8 mouse cellular contexts compared by ENCODE assay signal in genomic region chr4:114406355-114407101, GRCm38 (mm10). TPM values are rescaled to one million over a fixed set of nuclear protein-coding genes. Genes with fewer than 3 reads are reported as not detected.
DNase-seq lines count a peak whose midpoint lies in the region; ATAC-seq and TF ChIP-seq lines count a peak whose summit lies in the region.

Trabd2b (plus strand) TSS chr4:114406724.

- no peaks in the 10 kb centered on the region; the same call in 1 of the 2 replicates for H3K4me1 ChIP-seq in spleen, adult 2 months (ENCODE audit: control insufficient read depth, insufficient read depth, insufficient read length)
- peaks cover 34% of the 10 kb centered on the region for H3K4me1 ChIP-seq in neural tube, embryonic 13.5 days (replicated peaks)

- DNase-seq in spleen, adult 2 months (ENCODE audit: low read depth in 1 of 2, low spot score in 2 of 2) = no peak
- no peak for DNase-seq in spleen, adult 12 weeks (ENCODE audit: low spot score)
- DNase-seq in embryo, embryonic 9.5 days (ENCODE audit: extremely low spot score) = peak; percentile 62
- peak; percentile 45 to 48 for DNase-seq in heart, postnatal 14 days
- peak; percentile 44 to 66 for DNase-seq in kidney, postnatal 4 days
- no peak for DNase-seq in frontal cortex, postnatal 36 days (ENCODE audit: low spot score in 2 of 2)
- no peak for DNase-seq in frontal cortex, postnatal 14 days (ENCODE audit: low spot score in 2 of 2)

- no peak for TF ChIP-seq CTCF in spleen, adult 2 months (IDR thresholded peaks at IDR 0.05; ENCODE audit: extremely low read depth, insufficient read depth, insufficient read length, insufficient replicate concordance)

- H3K27me3 ChIP-seq in spleen, adult 2 months (ENCODE audit: control insufficient read depth, insufficient read depth, low read length) = peaks cover 11% of the 10 kb centered on the region
- peaks cover 43% of the 10 kb centered on the region for H3K27me3 ChIP-seq in neural tube, embryonic 13.5 days

- H3K27ac ChIP-seq in spleen, adult 2 months (ENCODE audit: insufficient read depth, low read length) = no peak within 1 kb of the TSS
- peak within 1 kb of the TSS; percentile 59 for H3K27ac ChIP-seq in neural tube, embryonic 13.5 days (replicated peaks)

- TF ChIP-seq POLR2A in spleen, adult 2 months (IDR thresholded peaks at IDR 0.05; ENCODE audit: low read depth, low read length) = no peak

- H3K9me3 ChIP-seq in neural tube, embryonic 13.5 days = no peaks in the 10 kb centered on the region

- H3K4me2 ChIP-seq in neural tube, embryonic 13.5 days = peak within 1 kb of the TSS; percentile 100

- peak within 1 kb of the TSS; percentile 79 for H3K9ac ChIP-seq in neural tube, embryonic 13.5 days

- WGBS in spleen, adult 2 months = 7% methylated on average over 53 of the region's 61 CpGs
- under 1% methylated on average over 60 of the region's 61 CpGs for WGBS in neural tube, embryonic 13.5 days

- H3K36me3 ChIP-seq in spleen, adult 2 months (ENCODE audit: control insufficient read depth, insufficient read depth, low read length) = no peaks in the 10 kb centered on the region
- H3K36me3 ChIP-seq in neural tube, embryonic 13.5 days = no peaks in the 10 kb centered on the region

- peak; percentile 61 for ATAC-seq in neural tube, embryonic 13.5 days (ENCODE audit: low read depth)

- intact Hi-C loops in heart, postnatal 14 days (cut with DNase I) = loop anchor here (1.0 to 5.0 kb wide), 4 partner anchors 36 to 230 kb away; no protein-coding TSS in a partner anchor

- H3K4me3 ChIP-seq in spleen, adult 2 months (ENCODE audit: extremely low read depth, insufficient read depth, insufficient read length) = peak within 1 kb of the TSS; percentile 32; the same call in 1 of the 2 replicates
- peak within 1 kb of the TSS; percentile 74 for H3K4me3 ChIP-seq in neural tube, embryonic 13.5 days

RNA-seq across cellular contexts. Expression of gene Trabd2b, which starts in this region (rescaled TPM):
- polyA plus RNA-seq in spleen, adult 2 months (2012; rRNA removed) = 0.42 and 0.47 TPM in 2 replicates
- 10 to 100 TPM; 42.2 to 50.0 TPM for total RNA-seq in heart, postnatal 14 days (2021)
- 0.84 and 0.90 TPM in 2 replicates for polyA plus RNA-seq in neural tube, embryonic 13.5 days (2015; fragmentation: Nextera tagmentation; extraction: Ambion mirVana)

Comparison
In these comparisons a context has a peak if more than half of its experiments do, and no peak if none do; other contexts are left out.
1. Peak in ATAC-seq, H3K4me3 ChIP-seq, H3K27ac ChIP-seq, H3K9ac ChIP-seq and H3K4me2 ChIP-seq in neural tube, embryonic 13.5 days; RNA of the gene not detected or under 1 TPM.
2. DNase-seq: peak in embryo, embryonic 9.5 days (single experiment), heart, postnatal 14 days (2 of 2) and kidney, postnatal 4 days (2 of 2); none in spleen, adult 2 months (0 of 2), spleen, adult 12 weeks (single experiment), frontal cortex, postnatal 36 days (0 of 2) and frontal cortex, postnatal 14 days (0 of 2).